Mouse (Mus musculus) liver, adult (tissue): ENCODE measurements around the gene Galnt14.

Source experiments
- GATA4 ChIP-seq: IDR thresholded peaks from 2 replicates; pipeline ENCODE4 v1.6.1; 2014; ENCODE audit warnings: mild to moderate bottlenecking, low read length; ENCODE audit not compliant: insufficient replicate concordance

Galnt14 gene

DNA sequence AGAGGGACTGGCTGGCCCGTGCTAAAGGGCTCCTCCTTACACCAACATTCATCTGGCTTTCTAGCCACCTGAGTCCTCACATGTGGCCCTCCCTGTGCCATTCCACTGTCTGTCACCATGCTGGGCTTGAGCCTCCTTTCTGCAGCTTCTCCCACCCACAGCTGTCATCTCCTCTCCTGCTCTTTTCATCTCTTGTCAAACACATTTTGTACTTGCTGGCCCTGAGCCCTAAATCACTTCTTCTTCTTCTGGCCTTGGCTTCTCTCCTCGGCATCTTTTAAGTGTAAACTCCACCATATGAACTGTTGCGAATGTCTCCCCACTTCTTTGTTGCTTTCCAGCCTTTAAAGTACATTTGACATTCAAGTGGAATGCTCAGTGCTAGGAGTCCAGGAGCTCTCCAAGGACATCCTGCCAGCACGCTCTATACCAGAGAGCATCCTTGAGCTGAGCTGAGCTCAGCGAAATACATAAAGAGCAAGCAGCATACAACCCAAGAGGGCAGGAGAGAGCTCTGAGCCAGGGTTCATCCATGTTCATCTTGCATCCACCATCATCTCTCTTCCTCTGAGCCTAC lies 150.0 kb downstream of the Galnt14 start:
- TF ChIP-seq GATA4: no peak

- TF ChIP-seq GATA4: no peak
Observed at GRCm38 (mm10) chr17:73559498-73559897, 150.8 kb downstream of the Galnt14 start.

- TF ChIP-seq GATA4: no peak
Observed at GRCm38 (mm10) chr17:73557101-73557500, 153.2 kb downstream of the Galnt14 start.

- TF ChIP-seq GATA4: no peak
Observed at GRCm38 (mm10) chr17:73556436-73556835, 153.8 kb downstream of the Galnt14 start.

GRCm38 (mm10) chr17:73554668-73555067 lies 155.6 kb downstream of the Galnt14 start:
- TF ChIP-seq GATA4: no peak

DNA sequence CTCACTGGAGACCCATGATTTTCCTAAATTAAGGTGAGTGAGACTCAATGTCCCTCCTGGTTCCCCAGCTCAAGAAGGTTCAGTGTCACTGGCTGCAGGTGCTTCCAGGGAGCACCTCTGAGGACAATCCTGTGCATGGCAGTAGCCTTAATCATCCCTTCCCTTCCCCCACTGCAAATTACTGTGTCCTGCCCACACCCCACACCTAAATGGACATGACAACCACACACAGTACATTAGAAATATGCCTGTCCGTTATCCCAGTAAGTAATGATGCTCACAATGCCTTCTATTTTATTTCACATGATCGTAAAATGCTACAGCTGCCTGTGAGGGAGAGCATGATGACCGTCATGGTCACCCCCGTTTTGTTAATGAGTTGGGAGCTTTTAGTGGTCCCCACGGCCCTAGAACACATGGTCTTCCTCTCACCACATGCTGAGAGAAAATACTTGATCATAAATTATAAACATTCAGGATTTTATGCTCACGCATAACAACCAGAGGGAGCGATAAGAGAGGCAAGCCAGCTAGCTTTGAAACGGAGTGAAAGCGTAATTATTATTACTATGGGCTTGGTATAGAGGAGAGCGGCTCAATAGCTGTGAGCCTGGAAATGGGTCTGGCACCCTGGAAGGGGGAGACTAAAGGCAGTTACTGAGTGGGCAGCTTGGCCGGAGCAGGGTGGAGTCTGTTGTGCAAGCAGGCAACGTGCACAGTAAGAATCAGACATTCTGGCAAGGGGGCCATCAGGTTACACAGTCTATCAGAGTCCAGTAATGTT lies 161.3 kb downstream of the Galnt14 start:
- no peak for TF ChIP-seq GATA4

DNA sequence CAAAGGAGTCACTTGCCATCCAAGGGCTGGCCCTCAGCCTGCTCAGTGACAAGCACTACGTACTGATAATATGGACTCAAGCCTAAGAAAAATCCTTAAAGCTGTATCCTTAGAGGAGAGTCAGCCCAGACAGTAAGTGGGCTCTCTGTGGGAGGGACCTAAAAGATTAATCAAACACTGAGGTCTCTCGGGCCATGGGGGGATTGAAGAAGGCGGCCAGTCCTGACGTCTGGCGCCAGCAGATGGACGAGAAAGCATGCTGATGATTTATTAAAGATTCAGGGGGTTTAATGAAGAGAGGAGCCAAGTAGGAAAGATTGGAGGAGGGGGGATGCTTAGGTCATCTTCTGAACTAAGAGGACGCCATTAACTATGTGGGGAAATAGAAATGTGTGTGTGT lies 162.1 kb downstream of the Galnt14 start:
- TF ChIP-seq GATA4: no peak

GRCm38 (mm10) chr17:73547483-73547882 lies 162.8 kb downstream of the Galnt14 start:
- no peak for TF ChIP-seq GATA4

GRCm38 (mm10) chr17:73541911-73542310 lies 168.3 kb downstream of the Galnt14 start:
- no peak for TF ChIP-seq GATA4

DNA sequence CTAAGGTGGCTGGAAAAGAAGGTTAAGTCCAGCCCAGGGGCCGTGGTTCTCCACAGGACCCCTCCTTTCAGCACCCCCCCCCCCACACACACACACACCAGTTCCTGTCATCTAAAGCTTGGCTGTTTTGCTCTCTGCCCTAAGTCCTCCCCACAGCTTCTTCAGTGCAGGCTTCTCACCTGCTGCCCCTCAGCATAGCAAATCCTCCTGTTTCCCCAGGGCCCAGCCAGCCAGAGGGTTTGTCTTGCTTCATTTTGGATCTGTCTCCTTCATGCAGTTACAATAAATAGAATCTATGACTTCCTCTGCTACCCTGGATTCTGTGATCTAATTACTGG lies 169.1 kb downstream of the Galnt14 start:
- no peak for TF ChIP-seq GATA4

- TF ChIP-seq GATA4: no peak
Observed at GRCm38 (mm10) chr17:73540409-73541232, 169.6 kb downstream of the Galnt14 start.

- no peak for TF ChIP-seq GATA4
Observed at GRCm38 (mm10) chr17:73531896-73532295, 178.4 kb downstream of the Galnt14 start.

DNA sequence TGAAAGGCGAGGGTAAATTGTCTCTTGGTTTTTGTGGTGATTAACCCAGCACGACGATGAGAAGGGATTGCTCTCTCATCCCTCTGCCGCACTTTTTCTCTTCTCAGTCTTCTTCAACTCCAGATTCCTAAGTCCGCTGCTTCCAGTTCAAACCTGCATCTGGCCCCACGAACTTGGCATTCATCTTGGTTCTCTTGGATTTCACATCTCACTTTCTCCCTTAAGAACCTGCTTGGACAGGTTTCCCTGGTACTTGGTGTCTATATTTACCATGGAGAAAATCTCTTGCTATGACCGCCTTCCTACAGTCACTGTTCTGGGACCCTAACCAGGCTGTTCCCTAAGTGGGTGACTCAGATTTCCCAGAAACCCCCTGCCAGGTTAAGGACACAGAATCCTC lies 188.1 kb downstream of the Galnt14 start:
- TF ChIP-seq GATA4: no peak

DNA sequence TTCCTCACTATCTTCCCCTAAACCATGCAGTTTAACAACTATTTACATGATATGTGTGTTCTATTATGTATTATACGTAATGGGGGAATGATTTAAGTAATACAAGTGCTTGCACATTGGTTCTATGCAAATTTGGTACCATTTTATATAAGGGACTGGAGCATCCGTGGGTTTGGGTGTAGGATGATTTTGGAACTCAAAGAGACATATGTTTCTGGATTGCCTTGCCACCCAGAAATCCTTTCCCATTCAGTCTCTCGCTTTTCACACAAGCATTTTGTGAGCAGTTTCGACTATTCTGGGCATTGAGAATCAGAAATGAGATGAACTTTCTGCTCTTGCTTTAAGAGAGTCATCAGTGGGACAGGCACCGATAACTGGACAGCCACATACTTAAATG lies 190.9 kb downstream of the Galnt14 start:
- TF ChIP-seq GATA4: no peak

GRCm38 (mm10) chr17:73518359-73518758 lies 191.9 kb downstream of the Galnt14 start:
- no peak for TF ChIP-seq GATA4

DNA sequence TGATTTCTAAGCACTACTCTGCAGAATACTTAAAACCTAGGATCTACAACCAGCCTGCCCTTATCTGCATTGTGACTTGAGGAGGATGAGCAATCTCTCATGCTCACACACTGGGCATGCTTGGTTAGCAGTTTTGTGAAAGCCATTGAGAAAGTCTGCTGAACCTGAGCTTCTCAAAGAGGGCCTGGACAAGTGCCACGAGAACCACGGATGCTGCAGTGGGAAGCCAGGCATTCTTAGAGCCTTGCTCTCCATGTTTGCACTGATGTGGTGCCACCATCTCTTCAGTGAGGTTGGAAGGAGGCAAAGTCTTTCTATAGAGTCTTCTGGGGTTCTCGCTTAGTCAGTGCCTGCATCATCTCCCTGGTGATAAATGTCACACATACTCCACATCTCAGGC lies 194.7 kb downstream of the Galnt14 start:
- no peak for TF ChIP-seq GATA4
